ENCODE assay signal across 30 mouse cellular contexts in the genomic region with DNA sequence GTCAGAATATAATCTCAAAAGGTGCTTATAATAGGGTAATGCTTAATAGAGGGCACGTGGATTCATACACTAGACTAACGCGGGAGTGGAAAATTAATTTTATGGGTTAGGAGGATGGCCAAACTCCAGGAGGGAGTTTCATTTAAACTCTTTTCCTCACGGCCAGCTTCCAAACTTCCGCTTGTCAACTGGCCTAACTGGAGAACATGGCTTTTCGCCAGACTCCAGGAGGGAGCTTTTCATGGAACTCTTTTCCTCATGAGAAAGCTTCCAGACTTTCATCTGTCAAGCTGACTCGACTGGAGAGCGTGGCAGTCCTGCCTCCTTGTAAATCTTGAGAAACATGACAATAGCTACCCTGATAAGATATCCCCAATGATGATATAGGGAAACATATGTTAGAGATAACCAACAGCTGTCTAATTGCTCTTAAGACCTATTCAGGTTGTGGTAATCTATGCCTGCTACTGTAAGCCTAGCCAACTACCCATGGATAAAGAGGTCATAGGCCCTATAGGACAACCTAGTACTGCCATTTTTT. TPM values are rescaled to one million over a fixed set of nuclear protein-coding genes. Genes with fewer than 3 reads are reported as not detected.
DNase-seq lines count a peak whose midpoint lies in the region; ATAC-seq and TF ChIP-seq lines count a peak whose summit lies in the region.
"Not testable (repeated sequence)": the region's sequence is repeated elsewhere in the genome, so short reads cannot be mapped to it uniquely, and the experiment has no call there.
"Had no signal": no experiment of that assay in that cellular context is flagged by ENCODE, and none has a peak within 500 bp of the region (broad histone marks: within the 10 kb centered on the region; RNA-seq: fewer than 3 reads in every experiment).

No protein-coding gene starts in this region.

- H3K27me3 ChIP-seq in lung, embryonic 16.5 days (ENCODE audit: control insufficient read depth, insufficient read depth, low read depth, low read length); midbrain, postnatal 0 days (ENCODE audit: insufficient read depth, low read length): not testable (repeated sequence)

- intact Hi-C loops in left cerebral cortex, postnatal 4 days (cut with DNase I), result not testable (repeated sequence)

- peak; percentile 78 for ATAC-seq in lung, embryonic 16.5 days (ENCODE audit: low read depth)
- ATAC-seq in midbrain, postnatal 0 days (ENCODE audit: low FRiP score), result not testable (repeated sequence)

- not testable (repeated sequence) for TF ChIP-seq CTCF in midbrain, postnatal 0 days (IDR thresholded peaks at IDR 0.05)

- not testable (repeated sequence) for H3K4me1 ChIP-seq in lung, embryonic 16.5 days (replicated peaks; ENCODE audit: control insufficient read depth, insufficient read depth, low read length); midbrain, postnatal 0 days (ENCODE audit: insufficient read depth, low read length)

- H3K9me3 ChIP-seq in lung, embryonic 16.5 days (ENCODE audit: control insufficient read depth, low read length); midbrain, postnatal 0 days (ENCODE audit: low read length): not testable (repeated sequence)

- not testable (repeated sequence) for H3K9ac ChIP-seq in lung, embryonic 16.5 days (ENCODE audit: low read length); midbrain, postnatal 0 days (replicated peaks; ENCODE audit: low read length, poor library complexity, severe bottlenecking)

- not testable (repeated sequence) for H3K4me3 ChIP-seq in lung, embryonic 16.5 days (ENCODE audit: low read length); midbrain, postnatal 0 days (ENCODE audit: low read depth, low read length)

- not testable (repeated sequence) for H3K4me2 ChIP-seq in lung, embryonic 16.5 days (ENCODE audit: low read depth, low read length); midbrain, postnatal 0 days (ENCODE audit: low read depth, low read length, poor library complexity, severe bottlenecking)

- not testable (repeated sequence) for H3K27ac ChIP-seq in lung, embryonic 16.5 days (ENCODE audit: low read length); midbrain, postnatal 0 days (ENCODE audit: low read depth, low read length)

- 34% methylated on average over 8 of the region's 8 CpGs for WGBS in lung, embryonic 16.5 days
- 51% methylated on average over 8 of the region's 8 CpGs for WGBS in midbrain, postnatal 0 days

- not testable (repeated sequence) for H3K36me3 ChIP-seq in lung, embryonic 16.5 days (ENCODE audit: control insufficient read depth, insufficient read depth, low read length); midbrain, postnatal 0 days (ENCODE audit: insufficient read depth, low read length)

- peak; percentile 7 to 18 for DNase-seq in cerebellum, postnatal 14 days
- peak; percentile 4 to 10 for DNase-seq in heart, adult 9 months (ENCODE audit: low spot score in 2 of 2)
- peak; percentile 55 for DNase-seq in kidney, adult 18-20 months
- peak; percentile 65 for DNase-seq in kidney, postnatal 10 days
- DNase-seq in left cerebral cortex, postnatal 4 days, result peak; percentile 32
- DNase-seq in midbrain, postnatal 0 days (ENCODE audit: low spot score), result peak; percentile 28

RNA-seq across cellular contexts. Expression of a gene that starts 14.6 kb away (rescaled TPM):
- not detected for total RNA-seq in left cerebral cortex, postnatal 4 days (2021)
- not detected in 2 replicates for polyA plus RNA-seq in lung, embryonic 16.5 days (2015; fragmentation: Nextera tagmentation; extraction: Ambion mirVana)
- not detected in 2 replicates for total RNA-seq in midbrain, postnatal 0 days (2014; rRNA removed)
- polyA plus RNA-seq in midbrain, postnatal 0 days (2015; fragmentation: Nextera tagmentation; extraction: Ambion mirVana), result not detected in 2 replicates
- total RNA-seq: adrenal gland, postnatal 25 days; gastrocnemius, postnatal 14 days; granulocyte monocyte progenitor cell, adult 5-6 weeks; layer of hippocampus, adult 2 months; layer of hippocampus, postnatal 14 days; left cerebral cortex, adult 2 months; left cerebral cortex, postnatal 25 days had no signal
- polyA plus RNA-seq: CD4-positive, CD25-positive, alpha-beta regulatory T cell, adult 4 months; embryonic facial prominence, embryonic 10.5 days; forebrain, embryonic 13.5 days; heart, embryonic 12.5 days; heart, postnatal 0 days; hindbrain, embryonic 10.5 days; hindbrain, embryonic 15.5 days; intestine, embryonic 14.5 days; kidney, embryonic 15.5 days; limb, embryonic 13.5 days; liver, embryonic 12.5 days; liver, postnatal 0 days; midbrain, embryonic 14.5 days; neural tube, embryonic 15.5 days; spleen, adult 2 months; stomach, postnatal 0 days had no signal

RNA-seq across cellular contexts. Expression of a gene that starts 57.0 kb away (rescaled TPM):
- not detected for total RNA-seq in left cerebral cortex, postnatal 4 days (2021)
- polyA plus RNA-seq in lung, embryonic 16.5 days (2015; fragmentation: Nextera tagmentation; extraction: Ambion mirVana), result 0.20 TPM in 2 replicates
- total RNA-seq in midbrain, postnatal 0 days (2014; rRNA removed), result 0.09 TPM in 1 of 2 replicates, not detected in the other
- not detected in 2 replicates for polyA plus RNA-seq in midbrain, postnatal 0 days (2015; fragmentation: Nextera tagmentation; extraction: Ambion mirVana)
- total RNA-seq: adrenal gland, postnatal 25 days; gastrocnemius, postnatal 14 days; granulocyte monocyte progenitor cell, adult 5-6 weeks; layer of hippocampus, adult 2 months; layer of hippocampus, postnatal 14 days; left cerebral cortex, adult 2 months; left cerebral cortex, postnatal 25 days had no signal
- polyA plus RNA-seq: CD4-positive, CD25-positive, alpha-beta regulatory T cell, adult 4 months; embryonic facial prominence, embryonic 10.5 days; forebrain, embryonic 13.5 days; heart, embryonic 12.5 days; heart, postnatal 0 days; hindbrain, embryonic 10.5 days; hindbrain, embryonic 15.5 days; kidney, embryonic 15.5 days; limb, embryonic 13.5 days; midbrain, embryonic 14.5 days; neural tube, embryonic 15.5 days; spleen, adult 2 months had no signal

Comparison
In these comparisons a context has a peak if more than half of its experiments do, and no peak if none do; other contexts are left out.
1. DNase-seq: peak in every context shown above with its lines; median percentile 65 in kidney, postnatal 10 days; 55 in kidney, adult 18-20 months; 32 in left cerebral cortex, postnatal 4 days; 28 in midbrain, postnatal 0 days; 12 in cerebellum, postnatal 14 days; 7 in heart, adult 9 months.